Mouse (Mus musculus): ENCODE data around the gene Slfn9. TPM values are rescaled to one million over a fixed set of nuclear protein-coding genes. Genes with fewer than 3 reads are reported as not detected.
A peak's percentile ranks its signal among the peaks of the same experiment; 100 is the strongest.
"Not testable (repeated sequence)": the region's sequence is repeated elsewhere in the genome, so short reads cannot be mapped to it uniquely, and the experiment has no call there.

Gene Slfn9
- 3.7 TPM in 2 replicates for polyA plus RNA-seq (2015; fragmentation: Nextera tagmentation; extraction: Ambion mirVana)

- no peaks in the 10 kb centered on the region for H3K36me3 ChIP-seq
- H3K27me3 ChIP-seq: peaks cover 22% of the 10 kb centered on the region; the same call in 1 of the 2 replicates
- ATAC-seq: no peak
- peak within 1 kb of the TSS; percentile 52 for H3K9ac ChIP-seq (replicated peaks)
- WGBS: 7% methylated on average over 14 of the region's 14 CpGs
- H3K4me1 ChIP-seq (replicated peaks): peaks cover 17% of the 10 kb centered on the region
- no peak within 1 kb of the TSS for H3K27ac ChIP-seq
- H3K4me3 ChIP-seq (replicated peaks): peak within 1 kb of the TSS; percentile 34
- H3K9me3 ChIP-seq: no peaks in the 10 kb centered on the region
- H3K4me2 ChIP-seq (replicated peaks): peak within 1 kb of the TSS; percentile 58
These were observed at the start of gene Slfn9 for GRCm38 (mm10) chr11:82991469-82992166. TSS of gene Slfn9 (minus strand) at chr11:82991830.

- H3K4me2 ChIP-seq (replicated peaks): no peak overlapping the region
- H3K9me3 ChIP-seq: no peaks in the 10 kb centered on the region
- H3K4me1 ChIP-seq (replicated peaks): no peaks in the 10 kb centered on the region
- no peak overlapping the region for H3K27ac ChIP-seq
- no peak for ATAC-seq
- H3K36me3 ChIP-seq: no peaks in the 10 kb centered on the region
- H3K27me3 ChIP-seq: peaks cover 9% of the 10 kb centered on the region
- H3K9ac ChIP-seq (replicated peaks): no peak overlapping the region
- no peak overlapping the region for H3K4me3 ChIP-seq (replicated peaks)
These were observed 49.4 kb upstream of the Slfn9 start for GRCm38 (mm10) chr11:83041000-83041399.

- no peaks in the 10 kb centered on the region for H3K4me1 ChIP-seq (replicated peaks)
- no peak overlapping the region for H3K4me3 ChIP-seq (replicated peaks)
- no peaks in the 10 kb centered on the region for H3K9me3 ChIP-seq
- no peaks in the 10 kb centered on the region for H3K36me3 ChIP-seq
- peaks cover 9% of the 10 kb centered on the region for H3K27me3 ChIP-seq
- ATAC-seq: no peak
- no peak overlapping the region for H3K27ac ChIP-seq
- no peak overlapping the region for H3K9ac ChIP-seq (replicated peaks)
- no peak overlapping the region for H3K4me2 ChIP-seq (replicated peaks)
- WGBS: 18% methylated on average over 1 of the region's 1 CpGs
These were observed 48.7 kb upstream of the Slfn9 start for GRCm38 (mm10) chr11:83040325-83040724.

DNA sequence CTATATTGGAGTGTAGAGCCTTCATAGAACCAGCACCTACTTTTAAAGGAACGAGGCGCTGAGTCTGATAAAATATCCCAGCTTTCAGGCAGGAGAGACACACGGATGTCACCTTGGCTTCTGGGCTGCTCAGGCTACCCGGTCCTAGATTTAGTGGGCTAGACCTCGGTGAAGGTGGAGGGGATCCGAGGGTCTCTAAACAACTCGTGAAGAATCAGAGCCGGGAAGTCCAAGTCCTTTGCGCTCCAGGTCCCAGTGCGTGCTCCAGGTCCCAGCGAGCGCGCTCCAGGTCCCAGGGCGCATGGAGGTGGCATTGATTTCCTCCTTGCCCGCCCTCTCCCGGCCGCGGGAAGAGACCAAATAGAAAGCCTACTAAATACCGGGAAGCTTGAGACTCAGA lies 48.2 kb upstream of the Slfn9 start:
- Histone ChIP-seq H3K4me2 (replicated peaks) (no peak overlapping the region), H3K4me1 (replicated peaks) (no peaks in the 10 kb centered on the region)
- ATAC-seq: no peak

GRCm38 (mm10) chr11:83039156-83039555 lies 47.5 kb upstream of the Slfn9 start:
- Histone ChIP-seq H3K4me3 (replicated peaks) (no peak overlapping the region), H3K9me3 (no peaks in the 10 kb centered on the region), H3K9ac (replicated peaks) (no peak overlapping the region), H3K27ac (no peak overlapping the region), H3K27me3 (peaks cover 9% of the 10 kb centered on the region), H3K4me1 (replicated peaks) (no peaks in the 10 kb centered on the region), H3K4me2 (replicated peaks) (no peak overlapping the region), H3K36me3 (no peaks in the 10 kb centered on the region)
- no peak for ATAC-seq
- no CpG with 5 or more reads among the region's 1 CpGs for whole genome bisulfite sequencing

More for the DNA sequence above, 48.2 kb upstream of the Slfn9 start:
- H3K36me3 ChIP-seq: no peaks in the 10 kb centered on the region
- 17% methylated on average over 19 of the region's 19 CpGs for WGBS
- peaks cover 9% of the 10 kb centered on the region for H3K27me3 ChIP-seq
- H3K9ac ChIP-seq (replicated peaks): no peak overlapping the region
- no peaks in the 10 kb centered on the region for H3K9me3 ChIP-seq
- no peak overlapping the region for H3K4me3 ChIP-seq (replicated peaks)
- no peak overlapping the region for H3K27ac ChIP-seq

- H3K9me3 ChIP-seq; H3K4me2 ChIP-seq (replicated peaks); H3K27me3 ChIP-seq; H3K4me3 ChIP-seq (replicated peaks); H3K36me3 ChIP-seq; H3K9ac ChIP-seq (replicated peaks); H3K27ac ChIP-seq; ATAC-seq; H3K4me1 ChIP-seq (replicated peaks): not testable (repeated sequence)
- 86% methylated on average over 3 of the region's 3 CpGs for WGBS
These were observed 47.1 kb upstream of the Slfn9 start for GRCm38 (mm10) chr11:83038686-83039085.

DNA sequence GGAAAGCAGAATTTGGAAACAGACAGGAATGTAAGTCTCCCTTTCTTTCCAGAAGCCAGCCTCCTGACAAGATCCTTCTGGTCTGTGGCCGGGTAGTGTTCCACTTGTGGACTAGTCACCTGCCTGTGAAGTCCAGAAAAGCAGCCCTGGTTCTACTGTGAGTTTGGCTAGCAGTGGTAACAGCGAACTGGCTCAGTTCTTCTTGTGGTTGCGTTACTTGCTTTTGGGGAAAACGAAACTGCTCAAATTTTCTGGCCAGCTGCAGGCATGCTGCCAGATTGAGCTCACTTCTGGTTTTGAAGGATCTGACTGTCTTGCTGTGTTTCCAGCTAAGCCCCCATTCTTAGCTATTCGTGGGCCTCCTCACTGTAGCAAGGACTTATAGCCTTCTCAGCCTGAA lies 29.0 kb upstream of the Slfn9 start, which contains the start of gene Slfn8:
Gene Slfn8, minus strand, starts transcription at position 190 of the 400 bp plus-strand sequence.
- no peaks in the 10 kb centered on the region for H3K27me3 ChIP-seq
- no peaks in the 10 kb centered on the region for H3K4me1 ChIP-seq (replicated peaks)
- ATAC-seq: no peak
- H3K27ac ChIP-seq: no peak within 1 kb of the TSS
- no peak within 1 kb of the TSS for H3K4me2 ChIP-seq (replicated peaks)
- no peak within 1 kb of the TSS for H3K9ac ChIP-seq (replicated peaks)
- H3K4me3 ChIP-seq (replicated peaks): no peak within 1 kb of the TSS
- H3K36me3 ChIP-seq: no peaks in the 10 kb centered on the region
- H3K9me3 ChIP-seq: no peaks in the 10 kb centered on the region
- 77% methylated on average over 5 of the region's 5 CpGs for WGBS

GRCm38 (mm10) chr11:83019561-83020519 lies 28.2 kb upstream of the Slfn9 start:
- not testable (repeated sequence) for H3K4me2 ChIP-seq (replicated peaks); ATAC-seq

DNA sequence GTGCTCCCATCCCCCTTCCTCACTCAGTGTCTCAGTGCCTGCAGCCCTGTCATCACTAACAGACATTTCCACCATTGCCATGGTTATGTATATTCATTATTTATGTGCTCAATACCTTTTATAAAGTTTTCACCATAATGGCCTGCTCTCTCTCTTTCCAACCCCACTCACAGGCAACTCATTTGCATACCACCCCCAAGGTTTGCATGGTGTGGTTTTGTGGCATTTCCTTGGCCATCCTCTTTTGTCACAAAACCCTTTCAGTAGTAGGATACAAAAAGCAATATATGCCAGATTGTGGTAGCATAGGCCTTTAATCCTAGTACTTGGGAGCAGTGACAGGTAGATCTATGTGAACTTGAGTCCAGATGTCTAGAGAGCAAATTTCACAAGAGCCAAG lies 24.5 kb upstream of the Slfn9 start:
- H3K9ac ChIP-seq (replicated peaks): no peak overlapping the region
- no peak overlapping the region for H3K4me2 ChIP-seq (replicated peaks)
- H3K9me3 ChIP-seq: no peaks in the 10 kb centered on the region
- no peaks in the 10 kb centered on the region for H3K27me3 ChIP-seq
- H3K4me1 ChIP-seq (replicated peaks): no peaks in the 10 kb centered on the region
- H3K36me3 ChIP-seq: no peaks in the 10 kb centered on the region
- ATAC-seq: no peak
- H3K4me3 ChIP-seq (replicated peaks): no peak overlapping the region
- H3K27ac ChIP-seq: no peak overlapping the region

More at GRCm38 (mm10) chr11:83019561-83020519, 28.2 kb upstream of the Slfn9 start:
- not testable (repeated sequence) for H3K27ac ChIP-seq; H3K4me1 ChIP-seq (replicated peaks); H3K36me3 ChIP-seq; H3K9ac ChIP-seq (replicated peaks); H3K27me3 ChIP-seq; H3K9me3 ChIP-seq; H3K4me3 ChIP-seq (replicated peaks)
- WGBS: 80% methylated on average over 18 of the region's 18 CpGs

GRCm38 (mm10) chr11:83013356-83013755 lies 21.7 kb upstream of the Slfn9 start:
- H3K4me2 ChIP-seq (replicated peaks): no peak overlapping the region
- ATAC-seq: no peak
- WGBS: 76% methylated on average over 1 of the region's 1 CpGs
- H3K9ac ChIP-seq (replicated peaks): no peak overlapping the region
- H3K36me3 ChIP-seq: no peaks in the 10 kb centered on the region
- H3K9me3 ChIP-seq: no peaks in the 10 kb centered on the region
- H3K4me3 ChIP-seq (replicated peaks): no peak overlapping the region
- H3K4me1 ChIP-seq (replicated peaks): no peaks in the 10 kb centered on the region
- no peaks in the 10 kb centered on the region for H3K27me3 ChIP-seq
- no peak overlapping the region for H3K27ac ChIP-seq

GRCm38 (mm10) chr11:82990612-82991385 lies 831 bp downstream of the Slfn9 start:
- H3K4me2 ChIP-seq (replicated peaks): peak overlapping the region; percentile 58
- H3K9me3 ChIP-seq, H3K36me3 ChIP-seq, H3K27ac ChIP-seq: not testable (repeated sequence)
- peak overlapping the region; percentile 52 for H3K9ac ChIP-seq (replicated peaks)
- H3K4me1 ChIP-seq (replicated peaks): peaks cover 17% of the 10 kb centered on the region
- H3K4me3 ChIP-seq (replicated peaks): peak overlapping the region; percentile 34
- H3K27me3 ChIP-seq: peaks cover 22% of the 10 kb centered on the region; the same call in 1 of the 2 replicates
- 19% methylated on average over 19 of the region's 19 CpGs for WGBS
- ATAC-seq: peak; percentile 53; the same call in 1 of the 2 replicates
